Mouse (Mus musculus) cerebellum, adult 2 months (tissue): ENCODE measurements at regions not wholly inside any gene's neighbourhood (a gene's known extent, or its start where the extent isn't known, plus 50 kb on each side); places are given as distances from the start of the nearest gene placed in this dataset.

Source experiments
- DNase-seq, 2 experiments: peaks; one replicate each; pipeline ENCODE4 v3.0.0; 2021
- H3K27ac ChIP-seq: fragments of 200-500 bp; 2 replicates; pipeline ENCODE4 v1.5.1; 2012; ENCODE audit warnings: low read length, control low read depth, inconsistent platforms; ENCODE audit not compliant: insufficient read depth
- H3K27me3 ChIP-seq: fragments of 200-500 bp; 2 replicates; pipeline ENCODE4 v1.6.1; 2012; ENCODE audit warnings: inconsistent platforms, mild to moderate bottlenecking, low read length, moderate library complexity; ENCODE audit not compliant: control insufficient read depth, insufficient read depth
- H3K4me1 ChIP-seq: fragments of 200-500 bp; 2 replicates; pipeline ENCODE4 v1.6.1; 2011; ENCODE audit warnings: low read length; ENCODE audit not compliant: control insufficient read depth, insufficient read depth
- H3K4me3 ChIP-seq: fragments of 200-500 bp; replicated peaks from 2 replicates; pipeline ENCODE3; 2011; ENCODE audit warnings: mild to moderate bottlenecking, low read depth, low read length, control low read depth; ENCODE audit not compliant: insufficient read depth
- CTCF ChIP-seq: fragments of 200-500 bp; IDR thresholded peaks from 2 replicates; pipeline ENCODE4 v1.5.1; 2011; ENCODE audit warnings: low read depth, mild to moderate bottlenecking, control low read depth, low read length, moderate library complexity, borderline replicate concordance; ENCODE audit not compliant: insufficient read depth
- POLR2A ChIP-seq: fragments of 200-500 bp; IDR thresholded peaks from 2 replicates; pipeline ENCODE4 v1.6.1; 2011; ENCODE audit warnings: low read length, control low read depth, borderline replicate concordance; ENCODE audit not compliant: insufficient read depth
- WGBS: fragments of 180-500 bp; shearing (Covaris S2); methylation state at CpG from one replicate; pipeline ENCODE4 v1.1.7; 2018; 5-methylcytosine and 5-hydroxymethylcytosine counted together

DNA sequence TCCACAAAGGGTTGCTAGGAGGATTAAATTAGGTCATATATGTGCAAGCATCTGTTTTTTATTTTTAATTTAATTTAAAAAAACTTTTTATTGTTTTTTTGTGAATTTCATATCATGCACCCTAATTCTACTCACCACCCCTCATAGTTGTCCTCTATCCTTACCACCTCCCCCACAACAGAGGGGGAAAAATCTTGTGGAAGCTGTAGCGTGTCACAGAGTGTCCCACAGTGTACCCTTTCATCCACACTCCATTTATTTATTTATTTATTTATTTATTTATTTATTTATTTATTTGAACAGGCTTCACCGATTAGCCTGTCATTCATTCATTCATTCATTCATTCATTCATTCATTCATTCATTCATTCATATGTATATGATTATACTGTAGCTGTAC, 177.8 kb downstream of the Wdr20rt start:
- no peak for DNase-seq
- Histone ChIP-seq H3K4me1 (no peaks in the 10 kb centered on the region), H3K4me3 (no peak overlapping the region), H3K27me3 (no peaks in the 10 kb centered on the region), H3K27ac (no peak overlapping the region)
- WGBS, result 90% methylated on average over 2 of the region's 2 CpGs
- TF ChIP-seq CTCF, result no peak
- no peak for TF ChIP-seq POLR2A

DNA sequence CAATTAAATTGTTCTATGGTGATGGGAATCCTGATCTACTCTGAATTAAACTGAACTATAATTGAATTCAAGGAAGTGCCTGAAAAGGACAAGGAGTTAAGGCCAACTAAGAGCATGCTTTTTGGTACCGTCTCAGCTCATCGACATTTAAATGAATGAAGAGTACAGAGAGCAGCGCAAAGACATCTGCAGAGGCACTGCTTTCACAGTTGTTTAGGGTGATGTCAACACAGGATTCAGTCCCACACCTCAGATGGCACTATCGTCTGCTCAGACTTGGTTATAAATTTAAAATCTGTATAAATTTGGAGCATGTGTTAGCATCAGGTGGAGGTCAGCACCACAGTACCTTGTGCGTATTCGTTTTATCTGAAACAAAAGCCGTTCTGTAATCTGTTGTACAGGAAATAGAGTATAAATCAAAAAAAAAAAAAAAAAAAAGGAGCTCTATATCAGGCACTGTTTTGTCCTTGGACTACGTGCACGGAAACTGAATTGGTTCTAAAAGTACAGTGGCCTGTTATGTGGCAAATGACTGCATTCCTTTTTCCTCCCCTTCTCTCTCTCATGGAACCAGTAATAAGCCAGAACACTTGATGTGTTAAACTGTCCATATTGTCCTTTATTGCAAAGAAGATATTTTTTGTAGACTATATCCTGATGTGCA, 187.8 kb downstream of the Wdr20rt start:
- TF ChIP-seq POLR2A (no peak), CTCF (no peak)
- no peaks in the 10 kb centered on the region for H3K27me3 ChIP-seq
- no peak for DNase-seq
- no peak overlapping the region for H3K4me3 ChIP-seq
- 84% methylated on average over 9 of the region's 9 CpGs for WGBS
- H3K4me1 ChIP-seq, result no peaks in the 10 kb centered on the region
- no peak overlapping the region for H3K27ac ChIP-seq

DNA sequence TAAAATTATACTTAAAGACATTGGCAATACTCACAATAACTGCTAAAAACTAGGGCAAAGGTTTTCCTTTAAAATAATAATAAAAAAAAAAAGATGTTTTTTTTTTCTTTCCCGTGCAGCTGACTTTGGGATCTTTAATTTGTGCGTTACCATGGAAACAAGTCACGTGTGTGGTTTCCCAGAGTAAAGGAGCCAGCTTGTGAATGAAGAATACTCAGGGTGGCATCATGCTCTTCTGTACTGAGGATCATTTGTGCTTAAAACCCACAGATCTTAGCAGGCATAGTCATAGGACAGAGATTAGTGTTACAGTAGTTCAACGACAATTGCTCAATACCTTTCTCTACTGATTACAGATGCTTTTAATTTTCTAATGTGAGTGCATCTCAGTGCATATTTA, 189.1 kb downstream of the Wdr20rt start:
- Histone ChIP-seq H3K27me3 (no peaks in the 10 kb centered on the region), H3K4me1 (no peaks in the 10 kb centered on the region), H3K27ac (no peak overlapping the region), H3K4me3 (no peak overlapping the region)
- no peak for DNase-seq
- WGBS, result 40% methylated on average over 4 of the region's 4 CpGs
- TF ChIP-seq CTCF (no peak), POLR2A (no peak)

DNA sequence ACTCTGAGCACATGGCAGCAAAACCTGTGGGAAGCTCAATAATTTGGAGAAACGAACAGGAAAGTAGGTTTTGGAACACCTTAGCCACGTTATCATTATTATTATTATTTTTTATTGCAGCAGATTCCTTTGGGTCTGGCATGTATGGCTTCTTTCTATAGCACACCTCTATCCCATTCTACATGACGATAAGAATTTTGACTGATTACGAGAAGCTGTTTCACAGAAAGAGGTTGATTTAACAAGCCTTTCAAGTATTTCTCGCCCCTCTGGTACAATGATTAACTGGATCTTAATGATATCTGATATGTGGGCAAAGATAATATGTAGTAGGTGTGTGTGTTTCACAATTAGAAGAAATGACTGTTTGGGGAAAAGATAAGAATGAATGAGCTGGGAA, 191.6 kb downstream of the Wdr20rt start:
- no peak for TF ChIP-seq POLR2A
- TF ChIP-seq CTCF, result no peak
- Histone ChIP-seq H3K27ac (no peak overlapping the region), H3K27me3 (no peaks in the 10 kb centered on the region), H3K4me3 (no peak overlapping the region), H3K4me1 (no peaks in the 10 kb centered on the region)
- no peak for DNase-seq
- WGBS, result 90% methylated on average over 5 of the region's 5 CpGs

DNA sequence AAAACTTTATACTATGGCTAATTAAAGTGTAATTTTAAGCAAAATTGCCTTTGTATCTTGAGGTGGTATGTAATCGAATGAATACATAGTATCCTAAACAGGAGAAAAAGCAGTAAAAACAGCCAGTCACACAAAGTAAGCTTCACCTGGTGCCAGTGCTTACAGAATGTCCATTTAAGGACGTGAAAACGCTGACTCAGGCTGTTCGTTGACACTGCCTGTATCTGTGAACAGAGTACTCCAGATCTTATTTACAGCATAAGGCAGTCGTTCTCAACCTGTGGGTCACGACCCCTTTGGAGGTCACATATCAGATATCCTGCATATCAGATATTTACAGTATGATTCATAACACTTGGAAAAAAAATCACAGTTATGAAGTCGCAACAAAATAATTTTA, 194.8 kb downstream of the Wdr20rt start:
- no peak overlapping the region for H3K4me3 ChIP-seq
- 83% methylated on average over 7 of the region's 7 CpGs for WGBS
- no peak overlapping the region for H3K27ac ChIP-seq
- no peaks in the 10 kb centered on the region for H3K27me3 ChIP-seq
- no peak for DNase-seq
- TF ChIP-seq CTCF, result no peak
- TF ChIP-seq POLR2A, result no peak
- H3K4me1 ChIP-seq, result no peaks in the 10 kb centered on the region

DNA sequence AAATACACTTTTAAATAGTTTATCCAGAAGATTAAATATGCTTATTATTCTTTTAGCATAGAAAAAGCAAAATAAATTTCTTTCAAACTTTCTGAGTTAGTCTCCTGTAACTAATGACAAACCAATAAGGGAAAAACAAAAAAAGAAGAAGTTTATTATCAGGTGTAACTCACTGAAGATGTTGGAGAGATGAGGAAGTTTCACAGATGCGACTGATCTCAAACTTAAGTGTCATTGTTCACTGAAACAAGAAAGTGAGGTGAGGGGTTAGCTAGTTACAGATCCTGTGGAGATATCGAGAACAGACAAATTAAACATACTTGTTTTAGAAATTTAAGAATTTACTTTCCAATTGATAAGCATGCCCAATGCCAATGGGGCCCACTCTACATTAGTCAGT, 199.2 kb downstream of the Wdr20rt start:
- 94% methylated on average over 2 of the region's 2 CpGs for WGBS
- no peak overlapping the region for H3K27ac ChIP-seq
- TF ChIP-seq POLR2A (no peak), CTCF (no peak)
- no peaks in the 10 kb centered on the region for H3K27me3 ChIP-seq
- H3K4me3 ChIP-seq, result no peak overlapping the region
- no peaks in the 10 kb centered on the region for H3K4me1 ChIP-seq
- DNase-seq, result no peak

DNA sequence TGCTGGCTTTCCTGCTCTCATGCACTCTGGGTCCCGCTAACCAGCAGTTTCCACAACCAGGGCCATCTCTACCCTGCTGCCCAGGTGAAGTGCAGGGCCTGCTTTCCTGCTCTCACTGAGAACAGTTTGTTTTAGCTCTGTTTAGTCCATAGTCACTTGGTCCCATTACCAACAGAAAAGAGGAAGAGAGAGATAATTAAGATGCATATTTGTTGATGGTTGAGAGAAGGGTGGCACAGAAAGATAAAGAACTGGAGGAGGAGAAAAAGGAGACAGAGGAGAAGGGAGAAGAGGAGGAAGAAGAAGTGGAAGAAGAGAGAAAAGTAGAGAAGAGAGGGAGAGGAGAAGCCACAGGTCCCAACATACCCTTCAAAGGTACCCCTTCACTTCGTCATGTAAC, 200.1 kb downstream of the Wdr20rt start:
- Histone ChIP-seq H3K4me1 (no peaks in the 10 kb centered on the region), H3K27me3 (no peaks in the 10 kb centered on the region), H3K4me3 (no peak overlapping the region), H3K27ac (no peak overlapping the region)
- no peak for DNase-seq
- 94% methylated on average over 2 of the region's 2 CpGs for WGBS
- TF ChIP-seq POLR2A, result no peak

DNA sequence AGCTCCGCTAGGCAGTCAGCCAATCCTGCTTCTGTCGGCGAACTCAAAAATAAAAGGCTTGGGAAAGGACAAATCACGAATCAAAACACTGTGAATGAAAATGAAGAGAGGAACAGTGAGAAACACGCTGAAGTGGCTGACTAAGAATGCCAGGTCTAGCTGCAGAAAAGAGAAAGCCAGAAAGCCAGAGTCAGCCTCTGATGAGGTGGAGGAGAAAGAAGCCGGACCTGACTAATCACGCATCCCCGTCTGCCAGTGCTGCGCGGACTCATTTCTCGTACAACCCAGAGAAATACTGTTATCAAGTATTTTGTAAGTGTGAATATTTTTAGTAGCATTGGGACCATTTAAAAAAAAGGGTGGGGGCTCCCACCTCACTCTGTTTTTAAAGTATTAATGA, 201.6 kb downstream of the Wdr20rt start:
- H3K4me1 ChIP-seq, result no peaks in the 10 kb centered on the region
- H3K4me3 ChIP-seq, result no peak overlapping the region
- 74% methylated on average over 11 of the region's 11 CpGs for WGBS
- H3K27ac ChIP-seq, result no peak overlapping the region
- no peak for DNase-seq
- H3K27me3 ChIP-seq, result no peaks in the 10 kb centered on the region
- TF ChIP-seq CTCF (no peak), POLR2A (no peak)
